Mouse (Mus musculus) embryonic fibroblast, embryonic 13.5 days (primary cell): ENCODE data around the gene Sgsm3. TPM values are rescaled to one million over a fixed set of nuclear protein-coding genes. Genes with fewer than 3 reads are reported as not detected.

Experiments
- H3K27ac ChIP-seq: 2 replicates; pipeline ENCODE4 v1.5.1; 2012; ENCODE audit warnings: low read length, control low read depth, inconsistent platforms; ENCODE audit not compliant: insufficient read depth
- H3K4me1 ChIP-seq: 2 replicates; pipeline ENCODE4 v1.6.1; 2011; ENCODE audit warnings: low read length; ENCODE audit not compliant: control insufficient read depth, insufficient read depth
- H3K4me3 ChIP-seq: 2 replicates; pipeline ENCODE4 v1.5.1; 2011; ENCODE audit warnings: mild to moderate bottlenecking, control low read depth, low read length; ENCODE audit not compliant: insufficient read depth
- CTCF ChIP-seq: IDR thresholded peaks from 2 replicates; pipeline ENCODE4 v1.5.1; 2011; ENCODE audit warnings: mild to moderate bottlenecking, control low read depth, low read length, moderate library complexity, borderline replicate concordance; ENCODE audit not compliant: insufficient read depth
- POLR2A ChIP-seq: IDR thresholded peaks from 2 replicates; pipeline ENCODE4 v1.6.1; 2011; ENCODE audit warnings: low read depth, mild to moderate bottlenecking, control low read depth, low read length, moderate library complexity
- polyA plus RNA-seq: library from polyadenylated mRNA; stranded (reverse); fragments of >200 nt; gene quantifications from 2 replicates; pipeline ENCODE4 v1.2.4, GENCODE M21; 2011; ENCODE audit warnings: low read depth; ENCODE audit not compliant: missing spikeins, insufficient read length

Gene Sgsm3
- polyA plus RNA-seq, 1 experiment, result 18.1 TPM

DNA sequence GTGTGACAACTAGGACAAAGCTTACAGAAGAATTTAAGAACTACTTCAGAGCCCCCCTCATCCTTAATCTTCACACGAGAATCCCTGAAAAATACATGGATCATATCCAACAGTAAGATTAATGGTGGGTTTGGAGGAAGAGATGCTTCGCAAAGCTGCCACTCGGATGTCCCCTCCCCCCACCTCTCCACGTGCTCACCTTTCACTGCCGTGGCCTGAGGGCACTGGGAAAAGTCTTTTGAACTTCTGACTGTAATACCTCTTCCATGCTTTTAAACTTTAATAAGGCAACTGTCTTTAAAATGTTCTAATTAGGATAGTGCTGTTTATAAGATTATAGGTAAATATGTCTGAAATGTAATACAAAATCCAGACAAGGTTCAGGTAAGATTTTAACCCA, 3.3 kb upstream of the Sgsm3 start:
- no peak for TF ChIP-seq POLR2A
- no peak for TF ChIP-seq CTCF
- Histone ChIP-seq H3K4me1 (peaks cover 5% of the 10 kb centered on the region), H3K4me3 (no peak overlapping the region), H3K27ac (no peak overlapping the region)

GRCm38 (mm10) chr15:80975666-80976065, 1.9 kb upstream of the Sgsm3 start:
- TF ChIP-seq POLR2A (no peak), CTCF (no peak)
- peaks cover 5% of the 10 kb centered on the region for H3K4me1 ChIP-seq
- H3K4me3 ChIP-seq, result no peak overlapping the region
- H3K27ac ChIP-seq, result no peak overlapping the region

DNA sequence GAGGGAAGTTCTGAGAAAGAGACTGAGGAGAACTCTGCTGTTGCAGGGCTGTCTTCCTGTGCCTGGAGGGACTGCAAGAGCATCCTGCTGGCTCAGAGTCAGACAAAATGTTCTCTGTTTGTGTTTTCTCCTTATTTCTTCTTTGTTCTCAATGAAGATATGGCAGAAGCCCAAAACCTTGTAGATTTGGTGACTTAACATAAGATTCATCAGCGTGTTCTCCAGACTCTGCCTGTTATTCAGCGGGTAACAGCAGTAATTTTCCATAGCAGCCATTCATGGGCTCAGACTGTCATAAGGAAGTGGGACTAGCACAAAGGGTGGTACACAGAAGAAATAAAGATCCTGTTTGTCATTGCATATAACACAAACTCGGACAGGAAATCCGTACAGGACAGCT, 2.0 kb downstream of the Sgsm3 start:
- peaks cover 5% of the 10 kb centered on the region for H3K4me1 ChIP-seq
- H3K27ac ChIP-seq, result no peak overlapping the region
- TF ChIP-seq POLR2A (no peak), CTCF (no peak)
- H3K4me3 ChIP-seq, result no peak overlapping the region

- H3K27ac ChIP-seq, result no peak overlapping the region
- H3K4me3 ChIP-seq, result no peak overlapping the region
- H3K4me1 ChIP-seq, result peaks cover 5% of the 10 kb centered on the region
- TF ChIP-seq POLR2A (no peak), CTCF (no peak)
Observed at GRCm38 (mm10) chr15:80981176-80981575, 3.6 kb downstream of the Sgsm3 start.

DNA sequence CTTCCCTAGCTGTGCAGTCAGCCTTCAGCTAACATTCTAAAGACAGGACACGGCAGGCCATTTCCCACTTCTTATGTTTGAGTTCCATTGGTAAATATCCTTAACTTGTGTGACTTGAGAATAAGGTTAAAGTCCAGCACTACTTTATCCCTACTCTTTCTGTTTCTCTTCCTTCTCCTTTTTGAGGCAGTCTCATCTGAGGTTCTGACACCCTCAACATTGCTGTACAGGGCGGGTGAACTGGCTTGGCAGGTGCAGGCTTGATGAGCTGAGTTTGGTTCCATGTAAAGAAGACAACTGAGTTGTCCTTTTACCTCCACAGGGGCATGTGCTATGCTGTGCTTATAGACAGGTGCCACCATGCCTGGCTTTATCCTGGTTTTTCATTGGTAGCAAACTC, 5.7 kb downstream of the Sgsm3 start:
- H3K4me1 ChIP-seq, result peaks cover 5% of the 10 kb centered on the region
- no peak overlapping the region for H3K27ac ChIP-seq
- H3K4me3 ChIP-seq, result no peak overlapping the region
- no peak for TF ChIP-seq CTCF
- TF ChIP-seq POLR2A, result no peak

DNA sequence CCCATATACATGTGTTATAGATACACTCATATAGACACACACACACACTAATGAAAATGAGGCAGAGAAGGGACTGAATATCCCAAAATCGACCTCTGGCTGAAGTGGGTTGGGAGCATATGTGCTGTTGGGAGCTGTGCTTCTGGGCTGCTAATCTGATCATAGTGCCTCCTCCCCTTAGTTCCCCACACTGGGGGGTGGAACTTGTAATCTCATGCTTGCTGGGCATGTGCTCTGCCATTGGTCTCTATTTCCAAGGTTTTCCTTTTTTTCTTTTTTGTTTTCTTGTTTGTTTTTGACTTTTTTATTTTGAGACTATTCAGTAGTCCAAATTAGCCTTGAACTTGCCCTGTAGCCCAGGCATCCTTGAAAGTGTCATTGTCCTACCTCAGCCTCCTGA, 10.8 kb downstream of the Sgsm3 start:
- Histone ChIP-seq H3K4me3 (no peak overlapping the region), H3K27ac (no peak overlapping the region), H3K4me1 (no peaks in the 10 kb centered on the region)
- TF ChIP-seq CTCF (no peak), POLR2A (no peak)

- no peak overlapping the region for H3K27ac ChIP-seq
- H3K4me3 ChIP-seq, result no peak overlapping the region
- TF ChIP-seq POLR2A (no peak), CTCF (no peak)
- no peaks in the 10 kb centered on the region for H3K4me1 ChIP-seq
Observed at GRCm38 (mm10) chr15:80989712-80990111, 12.1 kb downstream of the Sgsm3 start.

- H3K4me3 ChIP-seq, result no peak overlapping the region
- no peaks in the 10 kb centered on the region for H3K4me1 ChIP-seq
- TF ChIP-seq POLR2A, result no peak
- no peak for TF ChIP-seq CTCF
- H3K27ac ChIP-seq, result no peak overlapping the region
Observed at GRCm38 (mm10) chr15:80994959-80995358, 17.4 kb downstream of the Sgsm3 start.

- TF ChIP-seq POLR2A (no peak), CTCF (no peak)
- H3K4me1 ChIP-seq, result no peaks in the 10 kb centered on the region
- no peak overlapping the region for H3K4me3 ChIP-seq
- H3K27ac ChIP-seq, result no peak overlapping the region
Observed at GRCm38 (mm10) chr15:80996090-80996835, 18.7 kb downstream of the Sgsm3 start.

DNA sequence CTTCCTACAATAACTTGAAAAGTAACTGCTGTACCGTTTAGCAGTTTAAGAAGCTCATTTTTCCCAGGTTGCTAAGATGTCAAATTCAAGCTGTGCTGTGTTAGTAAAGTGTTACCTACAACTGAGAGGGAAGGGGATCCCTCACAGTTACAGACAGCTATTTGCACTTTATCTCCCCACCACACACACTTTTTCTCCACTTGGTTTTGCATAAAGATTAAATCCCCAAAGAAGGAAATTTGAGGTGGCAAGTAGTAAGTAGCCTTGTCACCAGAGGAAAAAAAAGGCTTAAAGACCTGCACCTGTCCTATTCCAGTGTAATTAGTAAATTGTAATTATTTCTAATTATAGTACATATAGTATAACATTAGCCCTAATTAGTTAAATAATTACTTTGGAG, 19.5 kb downstream of the Sgsm3 start:
- Histone ChIP-seq H3K4me1 (no peaks in the 10 kb centered on the region), H3K4me3 (no peak overlapping the region), H3K27ac (no peak overlapping the region)
- no peak for TF ChIP-seq POLR2A
- TF ChIP-seq CTCF, result no peak
